Mouse (Mus musculus): ENCODE measurements around the gene Hps6.
A peak's percentile ranks its signal among the peaks of the same experiment; 100 is the strongest.

The Hps6 gene

DNA sequence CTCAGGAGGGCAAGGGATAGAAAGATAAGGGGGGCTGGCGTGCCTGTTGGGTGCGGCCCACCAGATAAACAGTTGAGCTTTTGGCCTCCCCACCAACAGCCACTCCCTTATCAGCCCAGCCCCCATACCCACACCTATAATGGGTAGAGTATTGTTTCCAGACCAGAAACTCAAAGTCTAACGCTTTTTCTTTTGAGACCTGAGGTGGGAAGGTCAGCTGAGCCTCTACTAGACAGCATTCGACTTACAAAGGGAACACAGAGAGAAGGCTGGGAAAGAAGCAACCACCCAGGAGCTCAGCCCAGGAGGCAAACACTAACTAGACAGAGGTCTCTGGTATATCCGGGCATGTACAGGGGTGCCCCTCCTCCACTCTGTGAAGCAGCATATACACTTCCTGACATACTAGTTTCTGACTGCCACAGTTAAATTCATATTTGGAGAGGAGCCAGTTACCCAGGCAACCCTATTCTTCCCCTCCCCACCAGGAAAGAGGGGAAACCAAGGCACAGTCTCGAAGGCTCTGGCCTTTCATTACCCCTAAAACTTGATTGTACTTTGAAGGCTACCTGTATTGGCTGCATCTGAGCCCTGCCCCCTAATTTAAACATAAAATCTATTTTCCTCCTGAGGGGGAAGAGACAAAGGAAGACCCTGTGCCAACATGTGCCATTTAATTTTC is 34.1 kb downstream of the Hps6 start:
- H3K36me3 ChIP-seq (ENCODE audit: control insufficient read depth, insufficient read depth, low read length, poor library complexity, severe bottlenecking) = peaks cover 17% of the 10 kb centered on the region
- DNase-seq (ENCODE audit: low read depth, low spot score) = peak; percentile 45
- H3K27me3 ChIP-seq (ENCODE audit: control insufficient read depth, insufficient read depth, low read length, poor library complexity, severe bottlenecking) = no peaks in the 10 kb centered on the region

GRCm38 (mm10) chr19:46037925-46038850 is 34.9 kb downstream of the Hps6 start:
- Histone ChIP-seq H3K27me3 (ENCODE audit: control insufficient read depth, insufficient read depth, low read length, poor library complexity, severe bottlenecking) (no peaks in the 10 kb centered on the region), H3K36me3 (ENCODE audit: control insufficient read depth, insufficient read depth, low read length, poor library complexity, severe bottlenecking) (peaks cover 14% of the 10 kb centered on the region)
- DNase-seq (ENCODE audit: low read depth, low spot score) = no peak

DNA sequence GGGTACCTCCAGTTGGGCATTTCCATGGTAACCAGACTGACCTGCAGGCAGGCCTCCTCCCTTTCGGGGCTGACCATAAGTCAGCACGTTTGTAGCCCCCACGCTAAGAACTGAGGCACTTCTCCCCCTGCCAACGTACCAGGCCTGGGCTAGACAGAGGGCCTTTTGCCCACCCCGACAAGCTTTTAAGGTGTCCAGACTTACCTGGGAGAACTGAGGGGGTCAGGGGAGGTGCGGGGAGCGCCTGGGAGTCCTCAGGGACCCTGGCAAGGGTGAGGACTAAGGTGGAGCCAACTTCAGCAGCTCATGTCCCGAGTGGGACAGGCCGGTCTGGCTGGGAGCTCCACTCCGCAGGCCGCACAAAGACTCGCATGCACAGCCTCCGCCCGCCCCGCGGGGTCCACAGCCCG is 35.5 kb downstream of the Hps6 start:
- Histone ChIP-seq H3K27me3 (ENCODE audit: control insufficient read depth, insufficient read depth, low read length, poor library complexity, severe bottlenecking) (no peaks in the 10 kb centered on the region), H3K36me3 (ENCODE audit: control insufficient read depth, insufficient read depth, low read length, poor library complexity, severe bottlenecking) (peaks cover 14% of the 10 kb centered on the region)
- no peak for DNase-seq (ENCODE audit: low read depth, low spot score)

DNA sequence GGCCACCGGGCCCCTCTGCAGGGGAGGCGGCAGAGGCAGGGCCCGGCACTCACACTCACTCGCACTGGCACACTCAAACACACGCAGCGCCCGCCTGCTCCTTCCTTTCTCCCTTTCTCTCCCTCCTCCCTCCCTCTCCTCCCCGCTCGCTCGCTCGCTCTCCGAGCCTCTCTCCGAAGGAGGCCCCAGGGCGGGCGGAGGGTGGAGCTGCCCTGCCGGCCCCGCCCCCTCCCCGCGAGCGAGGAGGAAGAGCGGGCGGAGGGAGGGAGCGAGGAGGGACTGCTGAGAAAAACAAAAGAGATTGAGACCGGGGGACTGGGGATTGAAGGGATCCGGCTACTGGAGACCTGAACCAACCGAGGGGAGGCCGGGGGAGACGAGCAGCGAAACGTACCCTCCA is 36.2 kb downstream of the Hps6 start:
- peaks cover 9% of the 10 kb centered on the region for H3K36me3 ChIP-seq (ENCODE audit: control insufficient read depth, insufficient read depth, low read length, poor library complexity, severe bottlenecking)
- no peaks in the 10 kb centered on the region for H3K27me3 ChIP-seq (ENCODE audit: control insufficient read depth, insufficient read depth, low read length, poor library complexity, severe bottlenecking)
- DNase-seq (ENCODE audit: low read depth, low spot score) = peak; percentile 83

GRCm38 (mm10) chr19:46040149-46040902 is 37.0 kb downstream of the Hps6 start:
- Histone ChIP-seq H3K36me3 (ENCODE audit: control insufficient read depth, insufficient read depth, low read length, poor library complexity, severe bottlenecking) (peaks cover 4% of the 10 kb centered on the region), H3K27me3 (ENCODE audit: control insufficient read depth, insufficient read depth, low read length, poor library complexity, severe bottlenecking) (no peaks in the 10 kb centered on the region)
- DNase-seq (ENCODE audit: low read depth, low spot score) = peak; percentile 49

GRCm38 (mm10) chr19:46041299-46041932 is 38.1 kb downstream of the Hps6 start:
- DNase-seq (ENCODE audit: low read depth, low spot score) = peak; percentile 67
- Histone ChIP-seq H3K36me3 (ENCODE audit: control insufficient read depth, insufficient read depth, low read length, poor library complexity, severe bottlenecking) (no peaks in the 10 kb centered on the region), H3K27me3 (ENCODE audit: control insufficient read depth, insufficient read depth, low read length, poor library complexity, severe bottlenecking) (no peaks in the 10 kb centered on the region)

- DNase-seq (ENCODE audit: low read depth, low spot score) = peak; percentile 55
- no peaks in the 10 kb centered on the region for H3K36me3 ChIP-seq (ENCODE audit: control insufficient read depth, insufficient read depth, low read length, poor library complexity, severe bottlenecking)
- no peaks in the 10 kb centered on the region for H3K27me3 ChIP-seq (ENCODE audit: control insufficient read depth, insufficient read depth, low read length, poor library complexity, severe bottlenecking)
Measured at GRCm38 (mm10) chr19:46041933-46042475, 38.7 kb downstream of the Hps6 start.

DNA sequence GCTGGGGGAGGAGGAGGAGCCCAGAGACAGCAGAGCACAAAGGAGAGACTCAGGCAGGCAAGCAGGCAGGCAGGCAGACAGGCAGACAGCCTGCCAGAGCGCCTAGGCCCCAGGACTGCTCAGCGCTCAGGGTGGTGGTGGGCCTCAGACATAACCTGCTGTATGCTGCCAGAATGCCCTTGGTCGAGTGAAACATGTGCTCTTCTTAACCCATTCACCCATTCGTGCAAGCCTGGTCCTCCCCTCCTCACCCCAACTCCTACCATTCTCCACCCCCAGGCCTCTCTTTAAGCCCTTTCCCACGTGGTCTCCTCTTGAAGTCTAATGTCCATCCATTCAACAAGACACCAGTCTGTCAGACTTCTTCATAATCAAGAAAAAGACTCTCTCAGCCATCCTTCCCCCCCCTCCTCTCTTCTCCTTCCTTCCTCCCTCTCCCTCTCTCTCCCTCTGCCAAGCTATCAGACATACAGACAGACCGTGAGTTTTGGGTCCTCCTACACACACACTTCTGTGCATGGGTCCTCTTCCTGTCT is 39.2 kb downstream of the Hps6 start:
- H3K36me3 ChIP-seq (ENCODE audit: control insufficient read depth, insufficient read depth, low read length, poor library complexity, severe bottlenecking) = no peaks in the 10 kb centered on the region
- no peaks in the 10 kb centered on the region for H3K27me3 ChIP-seq (ENCODE audit: control insufficient read depth, insufficient read depth, low read length, poor library complexity, severe bottlenecking)
- DNase-seq (ENCODE audit: low read depth, low spot score) = no peak

GRCm38 (mm10) chr19:46043380-46043779 is 40.1 kb downstream of the Hps6 start:
- H3K36me3 ChIP-seq (ENCODE audit: control insufficient read depth, insufficient read depth, low read length, poor library complexity, severe bottlenecking) = no peaks in the 10 kb centered on the region
- no peak for DNase-seq (ENCODE audit: low read depth, low spot score)
- no peaks in the 10 kb centered on the region for H3K27me3 ChIP-seq (ENCODE audit: control insufficient read depth, insufficient read depth, low read length, poor library complexity, severe bottlenecking)

DNA sequence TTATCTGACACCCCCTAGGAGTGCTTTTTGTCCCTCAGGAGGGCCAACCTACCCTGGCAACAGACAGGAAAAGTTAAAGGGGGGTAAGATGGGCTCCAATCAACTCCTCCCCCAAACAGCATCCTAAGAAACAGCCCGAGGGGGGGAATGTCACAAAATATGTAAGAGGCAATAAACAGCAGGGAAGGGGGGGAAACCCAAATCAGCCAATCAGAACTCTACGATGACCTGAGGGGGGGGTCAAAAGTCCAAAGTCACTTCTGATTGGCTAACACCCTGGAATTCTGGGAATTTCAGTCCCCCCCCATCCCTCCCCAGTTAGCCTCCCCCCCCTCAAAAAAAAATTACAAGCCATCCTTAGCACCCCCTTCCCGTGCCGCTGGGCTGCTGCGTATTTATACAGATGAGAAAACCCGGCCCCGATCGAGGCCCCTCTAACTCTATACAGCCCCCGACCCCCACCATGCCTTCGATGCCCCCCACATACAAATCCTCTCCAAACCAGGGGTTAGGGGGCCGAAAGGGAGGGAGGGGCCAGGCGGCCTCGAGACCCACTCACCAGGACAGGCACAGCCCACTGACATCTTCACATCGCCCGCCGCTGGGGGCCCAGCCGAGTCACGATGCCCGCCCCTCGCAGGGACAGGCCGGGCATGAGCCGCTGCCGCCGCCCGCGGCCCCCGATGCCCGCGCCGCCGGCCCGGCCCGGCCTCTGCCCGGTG is 41.1 kb downstream of the Hps6 start, which contains the start of gene Pprc1:
TSS of gene Pprc1 (plus strand) at position 616 of the 722 bp plus-strand sequence.
- no peaks in the 10 kb centered on the region for H3K27me3 ChIP-seq (ENCODE audit: control insufficient read depth, insufficient read depth, low read length, poor library complexity, severe bottlenecking)
- peak; percentile 39 for DNase-seq (ENCODE audit: low read depth, low spot score)
- no peaks in the 10 kb centered on the region for H3K36me3 ChIP-seq (ENCODE audit: control insufficient read depth, insufficient read depth, low read length, poor library complexity, severe bottlenecking)

DNA sequence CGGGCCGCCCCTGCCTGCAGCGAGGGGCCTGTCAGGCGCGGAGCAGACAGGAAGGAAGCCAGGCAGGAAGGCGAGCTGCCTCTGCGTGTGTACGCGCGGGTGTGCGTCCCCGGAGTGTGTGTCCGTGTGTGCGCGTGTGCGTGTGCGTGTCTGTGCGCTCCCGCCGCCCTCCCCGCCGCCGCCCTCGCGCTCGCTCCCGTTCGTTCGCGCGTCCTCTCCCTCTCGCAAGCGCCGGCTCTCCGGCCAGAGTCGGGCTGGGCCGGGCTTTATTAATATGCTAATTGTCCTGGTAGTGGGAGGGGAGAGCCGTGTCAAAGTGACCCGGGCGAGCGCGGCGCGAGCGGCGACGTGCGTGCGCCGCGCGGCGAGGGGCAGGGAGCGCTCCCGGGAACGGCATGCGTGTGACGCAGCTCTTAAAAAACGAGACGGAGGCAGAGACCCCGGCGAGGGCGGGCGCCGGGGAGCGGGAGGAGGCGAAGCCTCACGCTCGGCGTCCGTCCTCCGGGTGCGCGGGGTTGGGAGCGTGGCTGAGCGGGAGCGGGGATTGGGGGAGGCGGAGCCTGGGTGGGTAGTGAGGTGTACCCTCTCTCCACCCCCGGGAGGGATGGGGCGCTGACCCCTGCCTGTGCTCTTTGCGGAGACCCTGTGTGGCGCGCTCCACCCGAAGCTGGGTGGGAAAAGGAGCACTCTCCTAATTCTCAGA is 41.8 kb downstream of the Hps6 start, which contains the start of gene Ldb1:
TSS of gene Ldb1 (minus strand) at position 222 of the 703 bp plus-strand sequence.
- no peaks in the 10 kb centered on the region for H3K27me3 ChIP-seq (ENCODE audit: control insufficient read depth, insufficient read depth, low read length, poor library complexity, severe bottlenecking)
- H3K36me3 ChIP-seq (ENCODE audit: control insufficient read depth, insufficient read depth, low read length, poor library complexity, severe bottlenecking) = no peaks in the 10 kb centered on the region
- DNase-seq (ENCODE audit: low read depth, low spot score) = peak; percentile 81

DNA sequence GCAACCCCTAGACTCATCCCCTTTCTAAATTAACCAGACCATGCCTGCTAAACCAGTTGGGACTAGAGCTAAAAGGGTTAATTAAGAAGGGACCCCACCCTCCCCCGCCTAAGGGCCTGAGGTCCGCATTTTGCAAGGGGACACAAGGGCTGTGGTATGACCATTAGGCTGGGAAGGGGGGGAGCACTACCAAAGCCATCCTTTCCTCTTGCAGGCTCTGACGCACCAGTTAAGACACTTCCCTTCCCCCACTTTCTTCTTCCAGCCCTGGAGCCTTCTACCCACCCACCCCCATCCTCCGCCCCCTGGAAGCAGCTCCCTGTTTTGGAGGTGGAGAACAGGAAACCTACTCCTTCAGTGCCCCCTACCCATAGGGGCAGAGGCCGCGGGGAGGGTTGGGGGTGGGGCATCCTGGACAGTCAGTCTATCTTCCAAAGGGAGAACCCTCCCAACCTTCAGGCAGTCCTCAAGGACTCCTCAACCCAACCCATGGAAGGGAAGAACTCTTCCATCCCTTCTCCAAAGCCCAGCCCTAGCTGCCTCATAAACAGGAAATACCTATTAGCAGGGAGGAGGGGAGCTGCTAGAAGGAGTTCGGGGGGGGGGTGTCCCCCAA is 42.5 kb downstream of the Hps6 start:
- H3K27me3 ChIP-seq (ENCODE audit: control insufficient read depth, insufficient read depth, low read length, poor library complexity, severe bottlenecking) = no peaks in the 10 kb centered on the region
- H3K36me3 ChIP-seq (ENCODE audit: control insufficient read depth, insufficient read depth, low read length, poor library complexity, severe bottlenecking) = no peaks in the 10 kb centered on the region
- peak; percentile 31 for DNase-seq (ENCODE audit: low read depth, low spot score)
